Mouse (Mus musculus) cerebellum, postnatal 36 days (tissue): ENCODE measurements at regions not wholly inside any gene's neighbourhood (a gene's known extent, or its start where the extent isn't known, plus 50 kb on each side); places are given as distances from the start of the nearest gene placed in this dataset.
A peak's percentile ranks its signal among the peaks of the same experiment; 100 is the strongest.

ENCODE experiments used
- DNase-seq, 2 experiments: peaks; one replicate each; pipeline ENCODE4 v3.0.0; 2021 to 2022; ENCODE audit warnings: mixed read lengths in 2 of 2

DNA sequence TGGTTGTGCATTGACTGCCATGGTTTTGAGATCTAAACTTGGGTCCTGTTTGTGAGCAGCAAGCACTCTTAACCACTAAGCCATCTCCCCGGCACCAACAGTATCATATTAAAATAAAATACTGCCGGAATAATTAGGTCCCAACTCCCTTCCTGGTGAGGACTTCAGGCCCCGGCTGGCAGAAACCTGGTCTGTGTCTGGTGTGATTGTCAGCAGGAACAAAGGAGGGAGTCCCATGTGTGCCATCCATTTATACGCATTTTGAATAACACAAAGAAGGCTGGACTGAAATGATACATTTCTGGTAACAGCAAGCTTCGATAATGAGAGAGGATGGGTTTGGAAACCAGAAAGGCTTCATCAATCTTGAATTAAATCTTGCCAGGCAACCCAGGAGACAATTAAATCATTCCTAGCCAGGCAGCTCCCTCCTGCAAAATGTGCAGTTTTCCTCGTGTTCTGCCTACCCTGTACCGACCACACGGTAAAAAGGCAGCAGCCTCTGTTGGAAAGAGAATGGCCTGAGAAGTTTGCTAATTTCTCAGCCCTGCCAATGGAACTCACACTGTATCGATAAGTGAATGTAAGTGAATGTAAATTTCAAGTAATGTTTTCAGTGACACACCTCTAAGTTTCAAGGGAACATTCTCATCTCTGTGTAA is 80.5 kb upstream of the Zwint start:
- DNase-seq = no peak

DNA sequence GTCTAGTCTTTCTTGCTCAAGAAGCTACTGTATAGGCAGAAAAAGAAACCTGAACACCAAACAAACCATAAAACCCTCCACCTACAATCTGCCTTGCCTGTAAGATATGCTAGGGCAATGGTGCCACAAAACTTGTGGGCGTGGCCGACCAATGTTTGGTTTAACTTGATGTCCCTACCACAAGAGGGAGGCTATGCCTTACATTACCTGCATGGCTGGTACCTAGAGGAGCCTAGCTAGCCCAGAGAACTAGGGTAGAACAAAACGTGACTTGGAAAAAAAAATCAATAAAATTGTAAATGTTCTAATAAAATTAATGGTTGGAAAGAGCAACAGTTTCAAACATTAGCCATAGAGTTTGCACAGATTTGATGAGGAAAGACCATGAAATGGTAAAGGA is 76.9 kb upstream of the Zwint start:
- DNase-seq = no peak

DNA sequence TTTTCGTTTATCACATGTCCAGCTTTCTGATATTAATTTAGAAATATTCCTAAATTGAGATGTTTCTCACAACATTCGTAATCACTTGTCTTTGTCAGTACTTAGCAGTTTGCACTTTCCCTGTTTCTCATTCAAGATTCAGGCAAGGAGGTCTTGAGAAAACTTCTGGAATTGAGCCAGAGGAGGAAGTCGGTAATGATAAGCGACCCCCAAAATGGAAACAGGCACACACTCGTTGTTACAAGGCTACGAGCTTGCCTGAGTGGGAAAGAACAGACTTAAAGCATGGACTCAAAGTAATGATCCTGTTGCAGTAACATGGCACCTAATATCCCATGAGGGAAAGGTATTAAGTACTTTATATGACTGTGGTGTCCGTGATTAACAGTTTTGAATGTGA is 76.1 kb upstream of the Zwint start:
- DNase-seq = no peak

DNA sequence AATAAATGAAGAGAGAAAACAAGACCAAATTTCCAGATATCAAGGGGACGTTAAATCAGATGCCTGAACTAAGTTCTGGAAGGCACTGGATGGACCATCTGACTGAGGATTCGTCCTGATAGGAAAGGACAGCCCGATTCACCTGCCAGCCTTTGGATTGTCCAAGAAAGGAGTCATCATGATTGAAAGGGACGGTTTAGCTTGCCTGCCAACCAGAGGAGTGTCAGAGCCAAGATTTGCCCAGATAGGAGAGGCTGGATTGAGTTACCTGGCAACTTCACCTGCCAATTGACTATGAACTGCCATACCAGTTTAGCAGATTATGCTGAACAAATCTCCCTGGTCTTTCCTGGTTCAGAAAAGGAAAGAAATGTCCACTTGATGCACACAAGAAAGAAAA is 73.3 kb upstream of the Zwint start:
- DNase-seq = no peak

DNA sequence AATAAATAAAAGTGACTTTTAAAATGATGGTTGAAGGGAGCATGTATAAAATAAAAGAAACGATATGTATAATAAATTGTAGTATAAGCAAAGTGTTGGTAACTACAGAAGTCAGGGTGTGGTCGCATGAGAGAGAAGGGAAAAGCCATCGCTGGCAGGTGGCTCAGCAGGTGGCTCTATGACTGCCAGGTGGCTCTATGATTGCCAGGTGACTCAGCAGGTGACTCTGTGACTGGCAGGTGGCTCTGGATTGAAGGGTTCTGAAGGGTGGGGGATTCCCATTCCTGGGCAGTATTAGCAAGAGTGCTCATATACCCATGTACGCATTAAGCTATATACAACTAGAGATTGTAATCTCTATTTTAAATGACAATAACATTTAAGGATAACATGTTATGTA is 66.1 kb upstream of the Zwint start:
- peak in 1 of 2 experiments; percentile 2 for DNase-seq

DNA sequence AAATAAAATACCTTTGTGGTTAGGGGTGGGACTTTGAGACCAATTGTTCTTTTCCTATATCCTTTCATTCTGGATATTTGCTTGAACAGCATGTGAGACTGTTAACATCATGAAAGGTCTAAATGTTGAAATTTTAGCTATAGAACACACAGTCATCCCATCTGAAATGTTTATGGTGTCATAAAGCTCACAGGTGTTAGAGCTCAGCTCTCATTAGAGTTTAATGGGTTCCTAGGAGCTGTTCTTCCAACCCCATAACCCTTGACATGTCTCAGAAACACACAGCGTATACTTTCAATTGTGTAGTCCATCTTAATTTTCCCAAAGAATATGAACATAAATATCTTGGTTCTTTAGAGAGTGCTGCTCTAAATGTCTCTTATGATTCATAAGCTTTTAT is 61.6 kb upstream of the Zwint start:
- no peak for DNase-seq
